Mouse (Mus musculus): ENCODE data around the gene 4930572O03Rik.
"Not testable (repeated sequence)": the region's sequence is repeated elsewhere in the genome, so short reads cannot be mapped to it uniquely, and the experiment has no call there.

DNA sequence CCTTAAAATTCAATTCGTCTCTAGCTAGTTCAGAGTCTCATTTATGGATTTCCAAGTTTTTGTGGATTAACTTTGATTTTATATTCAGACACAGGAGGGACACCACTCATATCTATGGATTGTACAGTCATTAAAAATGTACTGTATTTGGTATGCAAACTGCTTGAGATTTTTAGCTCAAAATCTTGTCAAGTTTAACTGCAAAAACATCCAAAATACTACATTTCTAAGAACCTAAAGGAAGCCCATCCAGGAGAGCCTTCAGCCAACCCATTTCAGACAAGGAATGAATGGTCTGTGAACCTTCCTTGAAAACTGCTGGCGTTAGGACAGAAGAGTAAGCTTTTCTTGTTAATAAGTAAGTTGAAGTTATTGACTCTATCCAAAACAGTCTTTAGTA lies 53.9 kb downstream of the 4930572O03Rik start:
- not testable (repeated sequence) for TF ChIP-seq CTCF (IDR thresholded peaks at IDR 0.05; ENCODE audit: low read depth, low read length); GATA1 (IDR thresholded peaks at IDR 0.05; ENCODE audit: borderline replicate concordance, low read length); TAL1 (conservative IDR thresholded peaks at IDR 0.05; ENCODE audit: low read depth, low read length); POLR2AphosphoS5 (IDR thresholded peaks at IDR 0.05; ENCODE audit: insufficient replicate concordance, low read depth, low read length); GATA2 (IDR thresholded peaks at IDR 0.05; ENCODE audit: borderline replicate concordance, low read depth, low read length)

Data from G1E (cell line).